Mouse (Mus musculus) MEL (cell line): ENCODE results near the gene Trim65. TPM values are rescaled to one million over a fixed set of nuclear protein-coding genes. Genes with fewer than 3 reads are reported as not detected.

Experiments used
- DNase-seq: peaks from one replicate; pipeline ENCODE4 v3.0.0; 2011; ENCODE audit warnings: low read depth, low spot score
- H3K27ac ChIP-seq: 2 replicates; pipeline ENCODE4 v1.5.1; 2012; ENCODE audit warnings: low read depth, mild to moderate bottlenecking, control low read depth, low read length, moderate library complexity; ENCODE audit not compliant: control insufficient read depth
- H3K27me3 ChIP-seq, 2 experiments: fragments of 150-350 bp in 1 of 2; sonication (generic) in 1 of 2; 2 replicates each; pipeline ENCODE4 v1.6.1; 2012; ENCODE audit warnings: low read length in 2 of 2, mild to moderate bottlenecking in 2 of 2, improper control_type of control experiment in 1 of 2, moderate library complexity in 1 of 2; ENCODE audit not compliant: insufficient read depth in 2 of 2, control insufficient read depth in 1 of 2
- H3K36me3 ChIP-seq, 2 experiments: 2 replicates each; pipeline ENCODE4 v1.6.1; 2012 to 2014; ENCODE audit warnings: low read length in 2 of 2, improper control_type of control experiment in 1 of 2, inconsistent platforms in 1 of 2, mild to moderate bottlenecking in 1 of 2; ENCODE audit not compliant: insufficient read depth in 2 of 2, control insufficient read depth in 1 of 2
- H3K4me1 ChIP-seq, 2 experiments: fragments of 150-350 bp in 1 of 2; sonication (generic) in 1 of 2; 2 replicates each; pipeline ENCODE4 v1.6.1; 2012; ENCODE audit warnings: low read length in 2 of 2, improper control_type of control experiment in 1 of 2, mild to moderate bottlenecking in 1 of 2; ENCODE audit not compliant: insufficient read depth in 2 of 2, control insufficient read depth in 1 of 2
- H3K4me3 ChIP-seq, 2 experiments: fragments of 150-350 bp in 1 of 2; sonication (generic) in 1 of 2; 2 replicates each; pipeline ENCODE4 v1.5.1; 2012; ENCODE audit warnings: low read depth in 2 of 2, low read length in 2 of 2, mild to moderate bottlenecking in 2 of 2, moderate library complexity in 2 of 2, control low read depth in 1 of 2, improper control_type of control experiment in 1 of 2; ENCODE audit not compliant: control insufficient read depth in 1 of 2, insufficient read depth in 1 of 2
- H3K79me2 ChIP-seq: 2 replicates; pipeline ENCODE4 v1.6.1; 2012; ENCODE audit warnings: mild to moderate bottlenecking, low read length, moderate library complexity; ENCODE audit not compliant: control insufficient read depth, poor library complexity, insufficient read depth
- H3K9ac ChIP-seq: 2 replicates; pipeline ENCODE4 v1.6.1; 2012; ENCODE audit warnings: low read depth, mild to moderate bottlenecking, control low read depth, low read length, moderate library complexity; ENCODE audit not compliant: control insufficient read depth, poor library complexity, severe bottlenecking
- H3K9me3 ChIP-seq: fragments of 150-350 bp; sonication (generic); replicated peaks from 2 replicates; pipeline ENCODE4 v1.6.1; 2012; ENCODE audit warnings: mild to moderate bottlenecking, low read length, improper control_type of control experiment, moderate library complexity; ENCODE audit not compliant: insufficient read depth
- BHLHE40 ChIP-seq: IDR thresholded peaks from 2 replicates; pipeline ENCODE4 v1.6.1; 2012; ENCODE audit warnings: low read depth, mild to moderate bottlenecking, inconsistent platforms, low read length, improper control_type of control experiment, borderline replicate concordance
- CTCF ChIP-seq, 3 experiments: IDR thresholded peaks in 2 of 3; conservative IDR thresholded peaks in 1 of 3; 2 replicates each; pipeline ENCODE4 v1.5.1; 2011 to 2012; ENCODE audit warnings: low read length in 3 of 3, low read depth in 2 of 3, mild to moderate bottlenecking in 2 of 3, improper control_type of control experiment in 1 of 3, inconsistent platforms in 1 of 3, mixed read lengths in 1 of 3, moderate library complexity in 1 of 3; ENCODE audit not compliant: control insufficient read depth in 1 of 3, insufficient read depth in 1 of 3, poor library complexity in 1 of 3, severe bottlenecking in 1 of 3
- E2F4 ChIP-seq: IDR thresholded peaks from 2 replicates; pipeline ENCODE4 v1.6.1; 2011; ENCODE audit warnings: low read depth, low read length, improper control_type of control experiment, borderline replicate concordance
- ELF1 ChIP-seq: IDR thresholded peaks from 2 replicates; pipeline ENCODE4 v1.6.1; 2014; ENCODE audit warnings: low read depth, mild to moderate bottlenecking, inconsistent platforms, low read length, improper control_type of control experiment, moderate library complexity
- EP300 ChIP-seq, 2 experiments: IDR thresholded peaks; 2 replicates each; pipeline ENCODE4 v1.6.1; 2011; ENCODE audit warnings: improper control_type of control experiment in 2 of 2, low read length in 2 of 2, low read depth in 1 of 2, mild to moderate bottlenecking in 1 of 2
- ETS1 ChIP-seq: IDR thresholded peaks from 2 replicates; pipeline ENCODE4 v1.6.1; 2012; ENCODE audit warnings: low read depth, mild to moderate bottlenecking, inconsistent platforms, low read length, improper control_type of control experiment, moderate library complexity
- GABPA ChIP-seq: IDR thresholded peaks from 2 replicates; pipeline ENCODE4 v1.6.1; 2012; ENCODE audit warnings: low read depth, mild to moderate bottlenecking, inconsistent platforms, low read length, improper control_type of control experiment, moderate library complexity
- GATA1 ChIP-seq: IDR thresholded peaks from 2 replicates; pipeline ENCODE4 v1.6.1; 2011; ENCODE audit warnings: low read depth, low read length, improper control_type of control experiment
- MAX ChIP-seq: IDR thresholded peaks from 2 replicates; pipeline ENCODE4 v1.6.1; 2011; ENCODE audit warnings: low read length, improper control_type of control experiment
- MAZ ChIP-seq: IDR thresholded peaks from 2 replicates; pipeline ENCODE4 v1.6.1; 2012; ENCODE audit warnings: low read depth, mild to moderate bottlenecking, inconsistent platforms, low read length, improper control_type of control experiment
- MEF2A ChIP-seq: IDR thresholded peaks from 2 replicates; pipeline ENCODE4 v1.6.1; 2014; ENCODE audit warnings: low read depth, mild to moderate bottlenecking, inconsistent platforms, low read length, improper control_type of control experiment; ENCODE audit not compliant: poor library complexity, insufficient replicate concordance, severe bottlenecking; ENCODE audit errors: extremely low read depth
- MXI1 ChIP-seq: IDR thresholded peaks from 2 replicates; pipeline ENCODE4 v1.6.1; 2011; ENCODE audit warnings: mild to moderate bottlenecking, low read depth, low read length, improper control_type of control experiment
- MYB ChIP-seq: IDR thresholded peaks from 2 replicates; pipeline ENCODE4 v1.6.1; 2011; ENCODE audit warnings: mild to moderate bottlenecking, low read depth, low read length, improper control_type of control experiment
- MYC ChIP-seq: IDR thresholded peaks from 2 replicates; pipeline ENCODE4 v1.6.1; 2011; ENCODE audit warnings: low read depth, mild to moderate bottlenecking, low read length, improper control_type of control experiment, moderate library complexity
- NELFE ChIP-seq: IDR thresholded peaks from 2 replicates; pipeline ENCODE4 v1.6.1; 2011; ENCODE audit warnings: low read depth, low read length, improper control_type of control experiment
- NRF1 ChIP-seq: IDR thresholded peaks from 2 replicates; pipeline ENCODE4 v1.6.1; 2014; ENCODE audit warnings: low read depth, mild to moderate bottlenecking, inconsistent platforms, low read length, improper control_type of control experiment, moderate library complexity; ENCODE audit not compliant: poor library complexity, insufficient read depth, severe bottlenecking
- POLR2AphosphoS2 ChIP-seq: IDR thresholded peaks from 2 replicates; pipeline ENCODE4 v1.6.1; 2011; ENCODE audit warnings: low read length, improper control_type of control experiment
- POLR2AphosphoS5 ChIP-seq: IDR thresholded peaks from 2 replicates; pipeline ENCODE4 v1.6.1; 2012; ENCODE audit warnings: low read depth, borderline replicate concordance, mild to moderate bottlenecking, inconsistent platforms, low read length, moderate library complexity, mixed read lengths
- RAD21 ChIP-seq: IDR thresholded peaks from 2 replicates; pipeline ENCODE4 v1.6.1; 2011; ENCODE audit warnings: mild to moderate bottlenecking, low read depth, low read length, improper control_type of control experiment
- RCOR1 ChIP-seq: IDR thresholded peaks from 2 replicates; pipeline ENCODE4 v1.6.1; 2012; ENCODE audit warnings: low read depth, mild to moderate bottlenecking, inconsistent platforms, low read length, improper control_type of control experiment
- SIN3A ChIP-seq: IDR thresholded peaks from 2 replicates; pipeline ENCODE4 v1.6.1; 2012; ENCODE audit warnings: low read length, improper control_type of control experiment, inconsistent platforms
- SMC3 ChIP-seq: IDR thresholded peaks from 2 replicates; pipeline ENCODE4 v1.6.1; 2011; ENCODE audit warnings: low read depth, low read length, improper control_type of control experiment
- TAL1 ChIP-seq: IDR thresholded peaks from 2 replicates; pipeline ENCODE4 v1.6.1; 2012; ENCODE audit warnings: mild to moderate bottlenecking, inconsistent platforms, low read length, moderate library complexity, mixed read lengths
- TBP ChIP-seq: IDR thresholded peaks from 2 replicates; pipeline ENCODE4 v1.8.0; 2011; ENCODE audit warnings: low read depth, low read length, improper control_type of control experiment
- TCF12 ChIP-seq: IDR thresholded peaks from 2 replicates; pipeline ENCODE4 v1.6.1; 2014; ENCODE audit warnings: low read depth, mild to moderate bottlenecking, inconsistent platforms, low read length, improper control_type of control experiment, moderate library complexity
- USF1 ChIP-seq: IDR thresholded peaks from 2 replicates; pipeline ENCODE4 v1.6.1; 2014; ENCODE audit warnings: low read depth, mild to moderate bottlenecking, inconsistent platforms, low read length, improper control_type of control experiment, moderate library complexity
- ZC3H11A ChIP-seq: IDR thresholded peaks from 2 replicates; pipeline ENCODE4 v1.6.1; 2012; ENCODE audit warnings: low read depth, mild to moderate bottlenecking, inconsistent platforms, low read length, improper control_type of control experiment
- ZKSCAN1 ChIP-seq: IDR thresholded peaks from 2 replicates; pipeline ENCODE4 v1.6.1; 2012; ENCODE audit warnings: low read depth, mild to moderate bottlenecking, inconsistent platforms, low read length, improper control_type of control experiment, moderate library complexity
- ZNF384 ChIP-seq: IDR thresholded peaks from 2 replicates; pipeline ENCODE4 v1.6.1; 2012; ENCODE audit warnings: low read depth, mild to moderate bottlenecking, inconsistent platforms, low read length, improper control_type of control experiment
- polyA plus RNA-seq, 2 experiments: library from polyadenylated mRNA; stranded (reverse) in 1 of 2; unstranded in 1 of 2; fragments of >175 nt in 1 of 2; fragments of >200 nt in 1 of 2; gene quantifications; 2 replicates each; pipeline versions ENCODE4 v1.2.1 to v1.2.4; 2012; ENCODE audit warnings: low replicate concordance in 2 of 2, low read depth in 1 of 2; ENCODE audit not compliant: insufficient read length in 2 of 2, insufficient read depth in 1 of 2, missing spikeins in 1 of 2
- total RNA-seq: library from RNA; depleted of rRNA; stranded (reverse); fragments of 300-350 nt; gene quantifications from 2 replicates; pipeline ENCODE4 v1.2.3, GENCODE M21; 2012

Trim65 gene
- total and polyA plus RNA-seq, 3 experiments: 8.8 to 10.7 TPM; not detected in 1

DNA sequence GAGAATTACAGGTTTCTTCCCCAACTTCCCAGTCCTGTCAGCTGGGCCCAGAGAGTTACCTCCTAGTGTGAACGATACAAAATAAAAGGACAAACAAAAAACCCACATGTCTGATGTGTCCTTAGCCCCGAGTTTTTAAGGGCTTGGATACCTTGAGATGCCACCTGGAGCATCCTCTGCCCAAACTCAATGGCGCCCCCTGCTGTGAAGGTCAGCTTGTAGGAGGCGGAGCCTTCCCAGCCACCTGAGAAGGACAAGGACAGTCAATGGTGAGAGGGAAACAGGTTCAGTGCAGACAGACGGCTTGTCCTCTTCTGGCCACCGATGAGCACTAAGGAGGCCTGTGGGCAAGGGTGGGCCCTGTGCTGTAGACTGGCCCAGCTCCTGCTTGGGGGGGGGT, 49.8 kb downstream of the Trim65 start:
- peak; percentile 70 for DNase-seq
- H3K4me1 ChIP-seq: peaks cover 7 to 32% of the 10 kb centered on the region in 2 experiments
- H3K9me3 ChIP-seq: no peaks in the 10 kb centered on the region
- H3K27me3 ChIP-seq: no peaks in the 10 kb centered on the region
- peaks cover 21% of the 10 kb centered on the region for H3K79me2 ChIP-seq
- no peak overlapping the region for H3K27ac ChIP-seq
- no peak overlapping the region for H3K9ac ChIP-seq
- peaks cover 0 to 30% of the 10 kb centered on the region in 2 experiments; a peak in 2 of 4 replicates for H3K36me3 ChIP-seq
- TF ChIP-seq NRF1 (no peak), MYB (no peak), RCOR1 (no peak), SMC3 (peak; percentile 51), RAD21 (peak; percentile 35), CTCF (IDR thresholded peaks at IDR 0.05 in 2 of 3, conservative IDR thresholded peaks at IDR 0.05 in 1 of 3; ENCODE audit: control insufficient read depth in 1 of 3, insufficient read depth in 1 of 3, low read depth in 2 of 3, low read length in 3 of 3, poor library complexity in 1 of 3, severe bottlenecking in 1 of 3) (peak; percentile 75 to 87 (median 79)), NELFE (no peak), TBP (no peak), MAZ (0 out of 2 replicates have a peak, but pooled peaks have one; percentile 23), SIN3A (no peak), ELF1 (no peak)
- H3K4me3 ChIP-seq: no peak overlapping the region

- Histone ChIP-seq H3K4me3 (no peak overlapping the region), H3K9me3 (no peaks in the 10 kb centered on the region), H3K27ac (no peak overlapping the region), H3K27me3 (no peaks in the 10 kb centered on the region), H3K4me1 (peaks cover 11 to 24% of the 10 kb centered on the region in 2 experiments), H3K36me3 (peaks cover 0 to 21% of the 10 kb centered on the region in 2 experiments; a peak in 2 of 4 replicates), H3K79me2 (peaks cover 21% of the 10 kb centered on the region), H3K9ac (no peak overlapping the region)
- no peak for TF ChIP-seq E2F4
- TF ChIP-seq NELFE: no peak
- TF ChIP-seq TAL1: no peak
- TF ChIP-seq MAX: no peak
- TF ChIP-seq BHLHE40: no peak
- TF ChIP-seq ZC3H11A: no peak
- no peak for TF ChIP-seq MYC
- no peak for TF ChIP-seq NRF1
- TF ChIP-seq MXI1: no peak
- no peak for TF ChIP-seq EP300 (IDR thresholded peaks at IDR 0.05; ENCODE audit: low read depth in 1 of 2, low read length in 2 of 2)
- TF ChIP-seq GATA1: no peak
- TF ChIP-seq POLR2AphosphoS2: no peak
- TF ChIP-seq POLR2AphosphoS5: no peak
- no peak for TF ChIP-seq ZKSCAN1
- TF ChIP-seq GABPA: no peak
- TF ChIP-seq ETS1: no peak
- no peak for TF ChIP-seq ZNF384
- no peak for TF ChIP-seq MEF2A
- TF ChIP-seq TCF12: no peak
- TF ChIP-seq USF1: no peak
- DNase-seq: no peak
Measured at GRCm38 (mm10) chr11:116079511-116079910, 51.4 kb downstream of the Trim65 start.
